Mouse (Mus musculus): ENCODE measurements at regions not wholly inside any gene's neighbourhood (a gene's known extent, or its start where the extent isn't known, plus 50 kb on each side); places are given as distances from the start of the nearest gene placed in this dataset.

- WGBS: 69% methylated on average over 10 of the region's 10 CpGs
- no peaks in the 10 kb centered on the region for H3K36me3 ChIP-seq
- no peak overlapping the region for H3K4me3 ChIP-seq
- peaks cover 21% of the 10 kb centered on the region for H3K4me1 ChIP-seq (replicated peaks)
- H3K27me3 ChIP-seq (ENCODE audit: insufficient read depth, poor library complexity, severe bottlenecking): 0 out of 2 replicates have a peak, but pooled peaks cover 5% of the 10 kb centered on the region
- no peak overlapping the region for H3K27ac ChIP-seq
- no peaks in the 10 kb centered on the region for H3K9me3 ChIP-seq
- DNase-seq (ENCODE audit: low spot score): no peak
Observed at GRCm38 (mm10) chr16:93369766-93370146, 234.1 kb downstream of the Setd4 start.

GRCm38 (mm10) chr16:93368824-93369765, 234.8 kb downstream of the Setd4 start:
- no peak overlapping the region for H3K27ac ChIP-seq
- no peak overlapping the region for H3K4me3 ChIP-seq
- WGBS: 75% methylated on average over 21 of the region's 21 CpGs
- no peaks in the 10 kb centered on the region for H3K36me3 ChIP-seq
- no peaks in the 10 kb centered on the region for H3K9me3 ChIP-seq
- peaks cover 21% of the 10 kb centered on the region for H3K4me1 ChIP-seq (replicated peaks)
- DNase-seq (ENCODE audit: low spot score): no peak
- 0 out of 2 replicates have a peak, but pooled peaks cover 5% of the 10 kb centered on the region for H3K27me3 ChIP-seq (ENCODE audit: insufficient read depth, poor library complexity, severe bottlenecking)

GRCm38 (mm10) chr16:93367995-93368394, 235.9 kb downstream of the Setd4 start:
- 84% methylated on average over 6 of the region's 6 CpGs for WGBS
- no peak for DNase-seq (ENCODE audit: low spot score)

GRCm38 (mm10) chr16:93367246-93367805, 236.5 kb downstream of the Setd4 start:
- H3K36me3 ChIP-seq: no peaks in the 10 kb centered on the region
- H3K4me3 ChIP-seq: no peak overlapping the region
- 0 out of 2 replicates have a peak, but pooled peaks cover 5% of the 10 kb centered on the region for H3K27me3 ChIP-seq (ENCODE audit: insufficient read depth, poor library complexity, severe bottlenecking)
- H3K4me1 ChIP-seq (replicated peaks): peaks cover 20% of the 10 kb centered on the region
- DNase-seq (ENCODE audit: low spot score): no peak
- H3K9me3 ChIP-seq: no peaks in the 10 kb centered on the region
- 0 out of 2 replicates have a peak overlapping the region, but pooled peaks have one; percentile 8 for H3K27ac ChIP-seq
- WGBS: 88% methylated on average over 8 of the region's 8 CpGs

More at GRCm38 (mm10) chr16:93367995-93368394, 235.9 kb downstream of the Setd4 start:
- H3K27me3 ChIP-seq (ENCODE audit: insufficient read depth, poor library complexity, severe bottlenecking): 0 out of 2 replicates have a peak, but pooled peaks cover 5% of the 10 kb centered on the region
- H3K36me3 ChIP-seq: no peaks in the 10 kb centered on the region
- H3K27ac ChIP-seq: no peak overlapping the region
- no peak overlapping the region for H3K4me3 ChIP-seq
- peaks cover 21% of the 10 kb centered on the region for H3K4me1 ChIP-seq (replicated peaks)
- no peaks in the 10 kb centered on the region for H3K9me3 ChIP-seq

- Histone ChIP-seq H3K9me3 (no peaks in the 10 kb centered on the region), H3K4me3 (no peak overlapping the region), H3K27me3 (ENCODE audit: insufficient read depth, poor library complexity, severe bottlenecking) (0 out of 2 replicates have a peak, but pooled peaks cover 5% of the 10 kb centered on the region), H3K4me1 (replicated peaks) (peaks cover 14% of the 10 kb centered on the region; the same call in 1 of the 2 replicates), H3K27ac (0 out of 2 replicates have a peak overlapping the region, but pooled peaks have one; percentile 8), H3K36me3 (no peaks in the 10 kb centered on the region)
- WGBS: 83% methylated on average over 5 of the region's 5 CpGs
- DNase-seq (ENCODE audit: low spot score): no peak
Observed at GRCm38 (mm10) chr16:93366383-93366941, 237.4 kb downstream of the Setd4 start.

GRCm38 (mm10) chr16:93365236-93365951, 238.5 kb downstream of the Setd4 start:
- H3K27me3 ChIP-seq (ENCODE audit: insufficient read depth, poor library complexity, severe bottlenecking): 0 out of 2 replicates have a peak, but pooled peaks cover 5% of the 10 kb centered on the region
- H3K36me3 ChIP-seq: no peaks in the 10 kb centered on the region
- WGBS: 73% methylated on average over 3 of the region's 3 CpGs
- no peak overlapping the region for H3K4me3 ChIP-seq
- H3K4me1 ChIP-seq (replicated peaks): peaks cover 14% of the 10 kb centered on the region; the same call in 1 of the 2 replicates
- H3K9me3 ChIP-seq: no peaks in the 10 kb centered on the region
- no peak for DNase-seq (ENCODE audit: low spot score)
- no peak overlapping the region for H3K27ac ChIP-seq

- H3K27me3 ChIP-seq (ENCODE audit: insufficient read depth, poor library complexity, severe bottlenecking): no peaks in the 10 kb centered on the region
- WGBS: 93% methylated on average over 8 of the region's 8 CpGs
- H3K27ac ChIP-seq: no peak overlapping the region
- no peaks in the 10 kb centered on the region for H3K9me3 ChIP-seq
- no peaks in the 10 kb centered on the region for H3K36me3 ChIP-seq
- no peak for DNase-seq (ENCODE audit: low spot score)
- H3K4me3 ChIP-seq: no peak overlapping the region
- peaks cover 6% of the 10 kb centered on the region for H3K4me1 ChIP-seq (replicated peaks)
Observed at GRCm38 (mm10) chr16:93359772-93360171, 244.1 kb downstream of the Setd4 start.

- no peaks in the 10 kb centered on the region for H3K36me3 ChIP-seq
- no peaks in the 10 kb centered on the region for H3K27me3 ChIP-seq (ENCODE audit: insufficient read depth, poor library complexity, severe bottlenecking)
- no peak overlapping the region for H3K4me3 ChIP-seq
- no peak overlapping the region for H3K27ac ChIP-seq
- 92% methylated on average over 6 of the region's 6 CpGs for WGBS
- peaks cover 15% of the 10 kb centered on the region for H3K4me1 ChIP-seq (replicated peaks)
- H3K9me3 ChIP-seq: no peaks in the 10 kb centered on the region
- DNase-seq (ENCODE audit: low spot score): no peak
Observed at GRCm38 (mm10) chr16:93358613-93359012, 245.2 kb downstream of the Setd4 start.

- Histone ChIP-seq H3K27ac (no peak overlapping the region), H3K4me1 (replicated peaks) (peaks cover 15% of the 10 kb centered on the region), H3K9me3 (no peaks in the 10 kb centered on the region), H3K4me3 (no peak overlapping the region), H3K27me3 (ENCODE audit: insufficient read depth, poor library complexity, severe bottlenecking) (no peaks in the 10 kb centered on the region), H3K36me3 (no peaks in the 10 kb centered on the region)
- DNase-seq (ENCODE audit: low spot score): no peak
- 81% methylated on average over 4 of the region's 4 CpGs for WGBS
Observed at GRCm38 (mm10) chr16:93358166-93358565, 245.7 kb downstream of the Setd4 start.

GRCm38 (mm10) chr16:93355204-93355899, 248.5 kb downstream of the Setd4 start:
- Histone ChIP-seq H3K36me3 (no peaks in the 10 kb centered on the region), H3K4me3 (no peak overlapping the region), H3K9me3 (no peaks in the 10 kb centered on the region), H3K27ac (no peak overlapping the region), H3K4me1 (replicated peaks) (peaks cover 15% of the 10 kb centered on the region), H3K27me3 (ENCODE audit: insufficient read depth, poor library complexity, severe bottlenecking) (no peaks in the 10 kb centered on the region)
- 74% methylated on average over 11 of the region's 11 CpGs for WGBS
- no peak for DNase-seq (ENCODE audit: low spot score)

GRCm38 (mm10) chr16:93353971-93354370, 249.9 kb downstream of the Setd4 start:
- Histone ChIP-seq H3K4me1 (replicated peaks) (peaks cover 15% of the 10 kb centered on the region), H3K27me3 (ENCODE audit: insufficient read depth, poor library complexity, severe bottlenecking) (no peaks in the 10 kb centered on the region), H3K36me3 (no peaks in the 10 kb centered on the region), H3K9me3 (no peaks in the 10 kb centered on the region), H3K27ac (no peak overlapping the region), H3K4me3 (no peak overlapping the region)
- WGBS: 74% methylated on average over 6 of the region's 6 CpGs
- DNase-seq (ENCODE audit: low spot score): no peak

- WGBS: 86% methylated on average over 5 of the region's 5 CpGs
Observed at GRCm38 (mm10) chr16:93344555-93344954, 259.3 kb downstream of the Setd4 start.

More at GRCm38 (mm10) chr16:93344555-93344954, 259.3 kb downstream of the Setd4 start:
- Histone ChIP-seq H3K27ac (no peak overlapping the region), H3K36me3 (no peaks in the 10 kb centered on the region), H3K27me3 (ENCODE audit: insufficient read depth, poor library complexity, severe bottlenecking) (peaks cover 4% of the 10 kb centered on the region; the same call in 1 of the 2 replicates), H3K4me3 (no peak overlapping the region), H3K4me1 (replicated peaks) (peaks cover 10% of the 10 kb centered on the region; the same call in 1 of the 2 replicates), H3K9me3 (no peaks in the 10 kb centered on the region)
- no peak for DNase-seq (ENCODE audit: low spot score)

All from hindbrain, embryonic 10.5 days (tissue).